Mouse (Mus musculus): Measurements from ENCODE around the gene Fmn2. TPM values are rescaled to one million over a fixed set of nuclear protein-coding genes. Genes with fewer than 3 reads are reported as not detected.

Fmn2 gene
- polyA plus RNA-seq, 1 experiment from 2014 or later, result 7.6 TPM

GRCm38 (mm10) chr1:174765757-174766156 is 264.1 kb downstream of the Fmn2 start:
- no peaks in the 10 kb centered on the region for H3K9me3 ChIP-seq (replicated peaks; ENCODE audit: control insufficient read depth, low read length, poor library complexity, severe bottlenecking)
- no peak for ATAC-seq
- H3K4me3 ChIP-seq (ENCODE audit: low read depth, low read length), result no peak overlapping the region
- no peak overlapping the region for H3K9ac ChIP-seq (ENCODE audit: low read depth, low read length)
- no peaks in the 10 kb centered on the region for H3K36me3 ChIP-seq (ENCODE audit: control insufficient read depth, insufficient read depth, low read length)
- no peak overlapping the region for H3K4me2 ChIP-seq (ENCODE audit: low read length)
- H3K27ac ChIP-seq (ENCODE audit: low read length), result no peak overlapping the region
- no peaks in the 10 kb centered on the region for H3K4me1 ChIP-seq (ENCODE audit: control insufficient read depth, insufficient read depth, low read length)
- no peaks in the 10 kb centered on the region for H3K27me3 ChIP-seq (ENCODE audit: control insufficient read depth, insufficient read depth, low read depth, low read length)
- WGBS, result 79% methylated on average over 2 of the region's 2 CpGs

GRCm38 (mm10) chr1:174766852-174767251 is 265.2 kb downstream of the Fmn2 start:
- Histone ChIP-seq H3K4me2 (ENCODE audit: low read length) (no peak overlapping the region), H3K27ac (ENCODE audit: low read length) (no peak overlapping the region), H3K4me3 (ENCODE audit: low read depth, low read length) (no peak overlapping the region), H3K9me3 (replicated peaks; ENCODE audit: control insufficient read depth, low read length, poor library complexity, severe bottlenecking) (no peaks in the 10 kb centered on the region), H3K9ac (ENCODE audit: low read depth, low read length) (no peak overlapping the region), H3K36me3 (ENCODE audit: control insufficient read depth, insufficient read depth, low read length) (no peaks in the 10 kb centered on the region), H3K4me1 (ENCODE audit: control insufficient read depth, insufficient read depth, low read length) (no peaks in the 10 kb centered on the region), H3K27me3 (ENCODE audit: control insufficient read depth, insufficient read depth, low read depth, low read length) (no peaks in the 10 kb centered on the region)
- 80% methylated on average over 3 of the region's 3 CpGs for WGBS
- ATAC-seq, result no peak

GRCm38 (mm10) chr1:174771871-174772281 is 270.3 kb downstream of the Fmn2 start:
- no peaks in the 10 kb centered on the region for H3K36me3 ChIP-seq (ENCODE audit: control insufficient read depth, insufficient read depth, low read length)
- no peak overlapping the region for H3K4me2 ChIP-seq (ENCODE audit: low read length)
- no peaks in the 10 kb centered on the region for H3K27me3 ChIP-seq (ENCODE audit: control insufficient read depth, insufficient read depth, low read depth, low read length)
- 68% methylated on average over 4 of the region's 4 CpGs for WGBS
- H3K27ac ChIP-seq (ENCODE audit: low read length), result no peak overlapping the region
- H3K4me1 ChIP-seq (ENCODE audit: control insufficient read depth, insufficient read depth, low read length), result no peaks in the 10 kb centered on the region
- H3K9me3 ChIP-seq (replicated peaks; ENCODE audit: control insufficient read depth, low read length, poor library complexity, severe bottlenecking), result no peaks in the 10 kb centered on the region
- H3K9ac ChIP-seq (ENCODE audit: low read depth, low read length), result no peak overlapping the region
- no peak overlapping the region for H3K4me3 ChIP-seq (ENCODE audit: low read depth, low read length)
- ATAC-seq, result no peak

GRCm38 (mm10) chr1:174781037-174781436 is 279.4 kb downstream of the Fmn2 start:
- Histone ChIP-seq H3K9me3 (replicated peaks; ENCODE audit: control insufficient read depth, low read length, poor library complexity, severe bottlenecking) (no peaks in the 10 kb centered on the region), H3K9ac (ENCODE audit: low read depth, low read length) (no peak overlapping the region), H3K4me3 (ENCODE audit: low read depth, low read length) (no peak overlapping the region), H3K36me3 (ENCODE audit: control insufficient read depth, insufficient read depth, low read length) (no peaks in the 10 kb centered on the region), H3K27ac (ENCODE audit: low read length) (no peak overlapping the region), H3K27me3 (ENCODE audit: control insufficient read depth, insufficient read depth, low read depth, low read length) (no peaks in the 10 kb centered on the region), H3K4me2 (ENCODE audit: low read length) (no peak overlapping the region), H3K4me1 (ENCODE audit: control insufficient read depth, insufficient read depth, low read length) (no peaks in the 10 kb centered on the region)
- WGBS, result 92% methylated on average over 4 of the region's 4 CpGs
- no peak for ATAC-seq

- Histone ChIP-seq H3K4me3 (ENCODE audit: low read depth, low read length) (no peak overlapping the region), H3K9ac (ENCODE audit: low read depth, low read length) (no peak overlapping the region), H3K4me2 (ENCODE audit: low read length) (no peak overlapping the region), H3K9me3 (replicated peaks; ENCODE audit: control insufficient read depth, low read length, poor library complexity, severe bottlenecking) (no peaks in the 10 kb centered on the region), H3K27me3 (ENCODE audit: control insufficient read depth, insufficient read depth, low read depth, low read length) (no peaks in the 10 kb centered on the region), H3K36me3 (ENCODE audit: control insufficient read depth, insufficient read depth, low read length) (no peaks in the 10 kb centered on the region), H3K4me1 (ENCODE audit: control insufficient read depth, insufficient read depth, low read length) (no peaks in the 10 kb centered on the region), H3K27ac (ENCODE audit: low read length) (no peak overlapping the region)
- WGBS, result 95% methylated on average over 2 of the region's 2 CpGs
- ATAC-seq, result no peak
These were observed 287.0 kb downstream of the Fmn2 start for GRCm38 (mm10) chr1:174788617-174789016.

GRCm38 (mm10) chr1:174811846-174812245 is 310.2 kb downstream of the Fmn2 start:
- H3K4me2 ChIP-seq (ENCODE audit: low read length), result no peak overlapping the region
- no peaks in the 10 kb centered on the region for H3K27me3 ChIP-seq (ENCODE audit: control insufficient read depth, insufficient read depth, low read depth, low read length)
- no peak overlapping the region for H3K4me3 ChIP-seq (ENCODE audit: low read depth, low read length)
- no peak overlapping the region for H3K9ac ChIP-seq (ENCODE audit: low read depth, low read length)
- H3K9me3 ChIP-seq (replicated peaks; ENCODE audit: control insufficient read depth, low read length, poor library complexity, severe bottlenecking), result no peaks in the 10 kb centered on the region
- ATAC-seq, result no peak
- 88% methylated on average over 4 of the region's 4 CpGs for WGBS
- H3K36me3 ChIP-seq (ENCODE audit: control insufficient read depth, insufficient read depth, low read length), result no peaks in the 10 kb centered on the region
- no peak overlapping the region for H3K27ac ChIP-seq (ENCODE audit: low read length)
- no peaks in the 10 kb centered on the region for H3K4me1 ChIP-seq (ENCODE audit: control insufficient read depth, insufficient read depth, low read length)

- Histone ChIP-seq H3K27ac (ENCODE audit: low read length) (no peak overlapping the region), H3K9me3 (replicated peaks; ENCODE audit: control insufficient read depth, low read length, poor library complexity, severe bottlenecking) (no peaks in the 10 kb centered on the region), H3K4me1 (ENCODE audit: control insufficient read depth, insufficient read depth, low read length) (no peaks in the 10 kb centered on the region), H3K36me3 (ENCODE audit: control insufficient read depth, insufficient read depth, low read length) (no peaks in the 10 kb centered on the region), H3K4me2 (ENCODE audit: low read length) (no peak overlapping the region), H3K27me3 (ENCODE audit: control insufficient read depth, insufficient read depth, low read depth, low read length) (no peaks in the 10 kb centered on the region), H3K4me3 (ENCODE audit: low read depth, low read length) (no peak overlapping the region), H3K9ac (ENCODE audit: low read depth, low read length) (no peak overlapping the region)
- no peak for ATAC-seq
- WGBS, result 72% methylated on average over 8 of the region's 8 CpGs
These were observed 324.9 kb downstream of the Fmn2 start for GRCm38 (mm10) chr1:174826562-174826961.

GRCm38 (mm10) chr1:174836861-174837260 is 335.2 kb downstream of the Fmn2 start:
- H3K9ac ChIP-seq (ENCODE audit: low read depth, low read length), result no peak overlapping the region
- no peaks in the 10 kb centered on the region for H3K27me3 ChIP-seq (ENCODE audit: control insufficient read depth, insufficient read depth, low read depth, low read length)
- H3K4me2 ChIP-seq (ENCODE audit: low read length), result no peak overlapping the region
- no peak for ATAC-seq
- 96% methylated on average over 23 of the region's 23 CpGs for WGBS
- no peak overlapping the region for H3K27ac ChIP-seq (ENCODE audit: low read length)
- no peaks in the 10 kb centered on the region for H3K4me1 ChIP-seq (ENCODE audit: control insufficient read depth, insufficient read depth, low read length)
- peaks cover 3% of the 10 kb centered on the region; the same call in 1 of the 2 replicates for H3K36me3 ChIP-seq (ENCODE audit: control insufficient read depth, insufficient read depth, low read length)
- no peaks in the 10 kb centered on the region for H3K9me3 ChIP-seq (replicated peaks; ENCODE audit: control insufficient read depth, low read length, poor library complexity, severe bottlenecking)
- H3K4me3 ChIP-seq (ENCODE audit: low read depth, low read length), result no peak overlapping the region

- Histone ChIP-seq H3K4me2 (ENCODE audit: low read length) (no peak overlapping the region), H3K4me3 (ENCODE audit: low read depth, low read length) (no peak overlapping the region), H3K27ac (ENCODE audit: low read length) (no peak overlapping the region), H3K9ac (ENCODE audit: low read depth, low read length) (no peak overlapping the region), H3K9me3 (replicated peaks; ENCODE audit: control insufficient read depth, low read length, poor library complexity, severe bottlenecking) (no peaks in the 10 kb centered on the region), H3K4me1 (ENCODE audit: control insufficient read depth, insufficient read depth, low read length) (no peaks in the 10 kb centered on the region), H3K27me3 (ENCODE audit: control insufficient read depth, insufficient read depth, low read depth, low read length) (no peaks in the 10 kb centered on the region), H3K36me3 (ENCODE audit: control insufficient read depth, insufficient read depth, low read length) (no peaks in the 10 kb centered on the region)
- ATAC-seq, result no peak
- 82% methylated on average over 6 of the region's 6 CpGs for WGBS
These were observed 343.2 kb downstream of the Fmn2 start for GRCm38 (mm10) chr1:174844786-174845185.

GRCm38 (mm10) chr1:174856188-174856587 is 354.6 kb downstream of the Fmn2 start:
- no peak for ATAC-seq
- 72% methylated on average over 2 of the region's 2 CpGs for WGBS
- Histone ChIP-seq H3K27me3 (ENCODE audit: control insufficient read depth, insufficient read depth, low read depth, low read length) (no peaks in the 10 kb centered on the region), H3K4me3 (ENCODE audit: low read depth, low read length) (no peak overlapping the region), H3K27ac (ENCODE audit: low read length) (no peak overlapping the region), H3K36me3 (ENCODE audit: control insufficient read depth, insufficient read depth, low read length) (no peaks in the 10 kb centered on the region), H3K9ac (ENCODE audit: low read depth, low read length) (no peak overlapping the region), H3K4me2 (ENCODE audit: low read length) (no peak overlapping the region), H3K9me3 (replicated peaks; ENCODE audit: control insufficient read depth, low read length, poor library complexity, severe bottlenecking) (no peaks in the 10 kb centered on the region), H3K4me1 (ENCODE audit: control insufficient read depth, insufficient read depth, low read length) (no peaks in the 10 kb centered on the region)
